Mouse (Mus musculus) neural tube, embryonic 15.5 days (tissue): ENCODE data around the gene Sars. TPM values are rescaled to one million over a fixed set of nuclear protein-coding genes. Genes with fewer than 3 reads are reported as not detected.

Experiments used
- ATAC-seq: fragments of 200-750 bp; cut with Nextera tagmentation; 2 replicates; pipeline ENCODE4 v1.8.0; 2017; ENCODE audit warnings: mild to moderate bottlenecking, moderate TSS enrichment, moderate library complexity; ENCODE audit not compliant: low FRiP score
- H3K27ac ChIP-seq: fragments of 300-500 bp; sonication (generic); replicated peaks from 2 replicates; pipeline ENCODE4 v1.5.1; 2015; ENCODE audit warnings: mild to moderate bottlenecking, inconsistent platforms
- H3K27me3 ChIP-seq: fragments of 300-500 bp; sonication (generic); replicated peaks from 2 replicates; pipeline ENCODE4 v1.6.1; 2015; ENCODE audit warnings: inconsistent platforms
- H3K36me3 ChIP-seq: fragments of 300-500 bp; sonication (generic); 2 replicates; pipeline ENCODE4 v1.6.1; 2015; ENCODE audit warnings: inconsistent platforms
- H3K4me1 ChIP-seq: fragments of 300-500 bp; sonication (generic); 2 replicates; pipeline ENCODE4 v1.6.1; 2015; ENCODE audit warnings: inconsistent platforms
- H3K4me2 ChIP-seq: fragments of 300-500 bp; sonication (generic); 2 replicates; pipeline ENCODE4 v1.6.1; 2015; ENCODE audit warnings: inconsistent platforms, mild to moderate bottlenecking, moderate library complexity
- H3K4me3 ChIP-seq: fragments of 300-500 bp; sonication (generic); replicated peaks from 2 replicates; pipeline ENCODE4 v1.5.1; 2015; ENCODE audit warnings: mild to moderate bottlenecking, inconsistent platforms
- H3K9ac ChIP-seq: fragments of 300-500 bp; sonication (generic); replicated peaks from 2 replicates; pipeline ENCODE4 v1.6.1; 2015; ENCODE audit warnings: mild to moderate bottlenecking, inconsistent platforms
- H3K9me3 ChIP-seq: fragments of 300-500 bp; sonication (generic); replicated peaks from 2 replicates; pipeline ENCODE4 v1.6.1; 2016; ENCODE audit warnings: inconsistent platforms
- WGBS: fragments of 180-500 bp; shearing (Covaris S2); methylation state at CpG from one replicate; pipeline ENCODE4 v1.1.7; 2015; ENCODE audit warnings: mixed read lengths; 5-methylcytosine and 5-hydroxymethylcytosine counted together
- polyA plus RNA-seq: library from polyadenylated mRNA; unstranded; fragments of >200 nt; fragmentation: Nextera tagmentation; extraction: Ambion mirVana; gene quantifications from 2 replicates; pipeline ENCODE4 v1.2.1, GENCODE M21; 2015

Gene Sars
- polyA plus RNA-seq, 1 experiment from 2014 or later = 219 TPM

DNA sequence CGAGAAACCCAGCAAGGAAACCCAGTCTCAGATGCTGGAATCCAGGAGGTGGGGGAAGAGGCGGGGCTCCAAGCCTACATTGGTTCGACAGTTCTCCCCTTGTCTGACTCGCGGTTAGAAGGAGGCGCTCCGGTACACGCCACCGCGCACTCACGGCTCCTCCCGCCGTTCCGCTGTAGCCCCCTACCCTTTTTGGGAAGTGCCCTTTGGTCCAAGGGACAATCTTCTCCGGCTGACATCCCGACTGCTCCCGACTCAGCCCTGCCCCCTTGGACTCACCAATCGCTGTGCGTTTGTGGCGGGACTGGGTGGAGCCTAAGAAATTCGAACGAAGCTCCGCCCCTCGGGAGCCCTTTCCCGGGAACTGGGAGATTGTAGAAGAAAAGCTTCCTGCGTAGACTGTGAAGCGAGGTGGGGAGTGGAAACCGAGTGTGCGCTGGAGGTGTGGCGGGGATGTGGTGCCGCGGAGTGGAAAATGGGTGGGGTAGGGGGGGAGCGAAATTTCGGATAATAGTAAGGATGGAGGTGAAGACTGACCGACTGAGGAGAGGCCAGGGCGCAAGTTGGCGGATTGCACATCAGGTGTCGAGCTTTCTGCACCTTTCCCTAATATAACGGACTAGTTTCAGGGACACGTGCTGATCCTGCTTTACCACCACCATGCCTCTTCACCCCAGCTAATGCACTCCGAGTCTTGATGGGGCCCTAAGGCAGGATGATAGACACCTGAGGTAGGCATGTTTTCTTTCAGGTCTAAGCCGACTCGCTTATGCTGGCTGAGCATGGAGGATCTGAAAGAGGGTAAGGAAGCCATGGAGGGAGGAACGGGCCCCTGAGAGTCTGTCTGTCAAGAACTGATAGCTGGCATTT lies 61.3 kb downstream of the Sars start, which contains the start of gene Psrc1:
TSS of gene Psrc1 (plus strand) at position 355 of the 870 bp plus-strand sequence.
- no peaks in the 10 kb centered on the region for H3K9me3 ChIP-seq
- peak within 1 kb of the TSS; percentile 74 for H3K4me3 ChIP-seq
- ATAC-seq = peak; percentile 93
- H3K9ac ChIP-seq = peak within 1 kb of the TSS; percentile 52
- WGBS = 2% methylated on average over 44 of the region's 44 CpGs
- H3K4me2 ChIP-seq = peak within 1 kb of the TSS; percentile 75
- no peak within 1 kb of the TSS for H3K27ac ChIP-seq
- peaks cover 28% of the 10 kb centered on the region for H3K4me1 ChIP-seq
- H3K36me3 ChIP-seq = no peaks in the 10 kb centered on the region
- H3K27me3 ChIP-seq = no peaks in the 10 kb centered on the region

- H3K36me3 ChIP-seq = no peaks in the 10 kb centered on the region
- WGBS = 76% methylated on average over 14 of the region's 14 CpGs
- H3K9me3 ChIP-seq = no peaks in the 10 kb centered on the region
- ATAC-seq = no peak
- H3K4me3 ChIP-seq = no peak overlapping the region
- no peak overlapping the region for H3K4me2 ChIP-seq
- no peak overlapping the region for H3K9ac ChIP-seq
- no peak overlapping the region for H3K27ac ChIP-seq
- no peaks in the 10 kb centered on the region for H3K27me3 ChIP-seq
- H3K4me1 ChIP-seq = peaks cover 28% of the 10 kb centered on the region
These were observed 62.8 kb downstream of the Sars start for GRCm38 (mm10) chr3:108381945-108382875.

DNA sequence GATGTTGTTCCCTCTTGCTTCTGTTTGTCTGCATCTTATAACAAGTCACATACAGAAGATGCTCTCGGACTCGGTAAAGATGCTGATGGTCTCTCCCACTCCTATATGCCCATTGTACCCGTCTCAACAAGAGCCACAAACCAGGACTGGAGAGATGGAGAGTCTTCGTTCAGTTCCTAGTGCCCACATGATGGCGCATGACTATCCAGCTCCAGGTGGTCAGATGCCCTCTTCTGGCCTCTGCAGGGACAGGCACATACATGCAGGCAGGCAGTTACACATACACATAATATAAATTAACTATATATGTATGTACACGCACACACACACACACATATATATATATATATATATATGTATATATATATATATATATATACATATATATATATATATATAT lies 64.3 kb downstream of the Sars start:
- H3K9ac ChIP-seq = no peak overlapping the region
- 85% methylated on average over 6 of the region's 6 CpGs for WGBS
- ATAC-seq = no peak

GRCm38 (mm10) chr3:108378875-108379663 lies 65.9 kb downstream of the Sars start:
- H3K27me3 ChIP-seq = no peaks in the 10 kb centered on the region
- no peaks in the 10 kb centered on the region for H3K36me3 ChIP-seq
- no peak overlapping the region for H3K4me3 ChIP-seq
- ATAC-seq = no peak
- H3K9ac ChIP-seq = no peak overlapping the region
- peaks cover 27% of the 10 kb centered on the region for H3K4me1 ChIP-seq
- no peaks in the 10 kb centered on the region for H3K9me3 ChIP-seq
- 57% methylated on average over 7 of the region's 7 CpGs for WGBS
- H3K27ac ChIP-seq = peak overlapping the region; percentile 45; the same call in 1 of the 2 replicates
- H3K4me2 ChIP-seq = no peak overlapping the region

More for the DNA sequence above, 64.3 kb downstream of the Sars start:
- no peak overlapping the region for H3K27ac ChIP-seq
- peaks cover 28% of the 10 kb centered on the region for H3K4me1 ChIP-seq
- H3K9me3 ChIP-seq = no peaks in the 10 kb centered on the region
- H3K36me3 ChIP-seq = no peaks in the 10 kb centered on the region
- no peaks in the 10 kb centered on the region for H3K27me3 ChIP-seq
- H3K4me3 ChIP-seq = no peak overlapping the region
- H3K4me2 ChIP-seq = no peak overlapping the region

Other genes starting within 250 kb of the Sars start
- 3.1 TPM in 2 replicates for gene Cyb561d1, start 244.0 kb downstream of the Sars start, polyA plus RNA-seq
- gene Atxn7l2, start 234.3 kb downstream of the Sars start, polyA plus RNA-seq = 18.4 and 21.2 TPM in 2 replicates
- gene Sypl2, start 218.6 kb downstream of the Sars start, polyA plus RNA-seq = 0.38 and 0.52 TPM in 2 replicates
- 239 and 254 TPM in 2 replicates for gene Psma5, start 188.3 kb downstream of the Sars start, polyA plus RNA-seq
- gene Sort1, start 161.1 kb downstream of the Sars start, polyA plus RNA-seq = 13.6 and 17.0 TPM in 2 replicates
- gene Mybphl, start 80.3 kb downstream of the Sars start, polyA plus RNA-seq = 0.15 and 0.19 TPM in 2 replicates
- 5.5 and 12.4 TPM in 2 replicates for gene Psrc1, start 61.4 kb downstream of the Sars start, polyA plus RNA-seq
- gene Celsr2, start 29.7 kb downstream of the Sars start, polyA plus RNA-seq = 34.4 and 35.0 TPM in 2 replicates
- gene 1700013F07Rik, start 88.9 kb upstream of the Sars start, polyA plus RNA-seq = 0.87 and 1.2 TPM in 2 replicates
- 12.1 and 15.8 TPM in 2 replicates for gene 5330417C22Rik, start 91.3 kb upstream of the Sars start, polyA plus RNA-seq
- 46.3 and 47.5 TPM in 2 replicates for gene Tmem167b, start 117.3 kb upstream of the Sars start, polyA plus RNA-seq
- 43.7 and 46.5 TPM in 2 replicates for gene Taf13, start 126.5 kb upstream of the Sars start, polyA plus RNA-seq
- 80.5 and 94.7 TPM in 2 replicates for gene Wdr47, start 146.1 kb upstream of the Sars start, polyA plus RNA-seq
- 34.1 and 44.1 TPM in 2 replicates for gene Clcc1, start 208.7 kb upstream of the Sars start, polyA plus RNA-seq